18 mouse cellular contexts compared by ENCODE assay signal in the genomic region with DNA sequence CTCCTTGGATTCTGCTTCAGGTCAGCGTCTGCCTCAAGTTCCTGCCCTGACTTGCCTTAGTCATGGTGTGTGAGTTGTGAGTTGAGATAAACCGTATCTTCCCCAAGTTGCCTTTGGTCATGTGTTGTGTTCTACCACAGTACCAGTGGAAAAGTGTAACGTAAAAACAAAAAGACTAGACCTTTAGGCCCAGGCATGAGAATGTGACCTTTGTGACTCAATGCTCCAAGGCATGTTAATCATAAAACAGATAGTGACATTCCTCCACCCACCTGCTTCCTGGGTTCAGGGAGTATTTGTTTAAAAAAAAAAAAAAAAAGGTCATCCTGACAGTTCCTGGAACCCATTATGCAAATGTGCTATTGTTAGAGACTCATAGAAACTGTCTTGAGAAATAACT.
"Had no signal": no experiment of that assay in that cellular context is flagged by ENCODE, and none has a peak within 500 bp of the region (broad histone marks: within the 10 kb centered on the region; RNA-seq: fewer than 3 reads in every experiment).

No protein-coding gene starts in this region.

- H3K4me2 ChIP-seq: liver, embryonic 11.5 days; midbrain, embryonic 11.5 days; neural tube, embryonic 12.5 days; neural tube, embryonic 15.5 days; stomach, embryonic 15.5 days had no signal

- H3K9me3 ChIP-seq: neural tube, embryonic 15.5 days; stomach, embryonic 15.5 days had no signal

- H3K36me3 ChIP-seq: neural tube, embryonic 12.5 days; neural tube, embryonic 15.5 days; stomach, embryonic 15.5 days had no signal

- H3K4me3 ChIP-seq: left cerebral cortex, adult 2 months; neural tube, embryonic 12.5 days; neural tube, embryonic 15.5 days; stomach, embryonic 15.5 days had no signal

- H3K4me1 ChIP-seq: neural tube, embryonic 12.5 days; stomach, embryonic 15.5 days had no signal

- ATAC-seq: intestine, postnatal 0 days had no signal

- H3K27me3 ChIP-seq: neural tube, embryonic 12.5 days; neural tube, embryonic 15.5 days; stomach, embryonic 15.5 days had no signal

- H3K9ac ChIP-seq: liver, embryonic 14.5 days; neural tube, embryonic 12.5 days; neural tube, embryonic 15.5 days; stomach, embryonic 15.5 days had no signal

- H3K27ac ChIP-seq: left cerebral cortex, adult 2 months; liver, embryonic 14.5 days; neural tube, embryonic 12.5 days; neural tube, embryonic 15.5 days; stomach, embryonic 15.5 days had no signal

- DNase-seq: kidney, postnatal 14 days; layer of hippocampus, postnatal 36 days; lung, adult 2 months; lung, postnatal 14 days; lung, postnatal 4 days; midbrain, embryonic 14.5 days; retina, postnatal 1 day; right cerebral cortex, postnatal 25 days; spleen, adult 18-20 months; thymus, postnatal 25 days had no signal
